Mouse (Mus musculus): ENCODE measurements around the gene Siah2.
A peak's percentile ranks its signal among the peaks of the same experiment; 100 is the strongest.

The Siah2 gene

DNA sequence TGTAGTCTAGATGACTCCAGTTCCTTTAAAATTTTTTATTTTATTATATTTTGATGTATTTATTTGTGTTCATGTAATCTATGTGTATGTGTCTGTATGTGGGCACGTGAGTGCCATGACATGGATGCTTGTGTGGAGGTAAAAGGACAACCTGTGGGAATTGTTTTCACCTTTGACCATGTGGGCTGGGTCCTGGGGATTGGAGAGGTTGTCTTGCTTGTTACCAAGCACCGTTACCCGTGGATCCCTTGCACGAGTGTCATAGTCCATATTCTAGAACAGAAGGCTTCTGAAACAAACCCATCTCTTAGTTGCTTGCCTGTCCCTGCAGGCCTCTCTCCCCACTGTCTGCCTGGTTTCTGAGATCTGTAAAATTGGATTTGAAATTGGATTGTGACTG, 31.6 kb downstream of the Siah2 start:
- no peak for DNase-seq (ENCODE audit: low spot score)

DNA sequence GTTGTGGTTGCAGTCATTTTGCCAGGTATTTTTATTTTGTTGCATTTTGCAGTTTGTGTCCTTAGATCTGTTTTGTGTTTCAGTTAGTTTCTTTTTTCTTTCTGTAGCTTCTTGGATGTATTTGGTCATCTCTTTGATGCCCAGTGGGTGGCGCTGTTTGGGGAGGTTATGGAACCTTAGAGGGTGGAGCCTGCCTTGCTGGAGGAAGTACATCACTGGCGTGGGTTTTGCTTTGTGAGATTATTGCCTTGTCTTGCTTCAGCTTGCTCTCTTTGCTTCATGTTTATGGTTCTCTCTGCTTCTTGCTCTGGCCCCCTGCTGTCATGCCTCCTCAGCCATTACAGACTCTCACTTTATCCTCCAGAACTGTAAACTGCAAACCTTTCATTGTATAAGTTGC, 34.8 kb downstream of the Siah2 start:
- DNase-seq (ENCODE audit: low spot score) = peak; percentile 43

- peak; percentile 86 for DNase-seq (ENCODE audit: low spot score)
Observed at GRCm38 (mm10) chr3:58655362-58656130, 36.7 kb downstream of the Siah2 start.

DNA sequence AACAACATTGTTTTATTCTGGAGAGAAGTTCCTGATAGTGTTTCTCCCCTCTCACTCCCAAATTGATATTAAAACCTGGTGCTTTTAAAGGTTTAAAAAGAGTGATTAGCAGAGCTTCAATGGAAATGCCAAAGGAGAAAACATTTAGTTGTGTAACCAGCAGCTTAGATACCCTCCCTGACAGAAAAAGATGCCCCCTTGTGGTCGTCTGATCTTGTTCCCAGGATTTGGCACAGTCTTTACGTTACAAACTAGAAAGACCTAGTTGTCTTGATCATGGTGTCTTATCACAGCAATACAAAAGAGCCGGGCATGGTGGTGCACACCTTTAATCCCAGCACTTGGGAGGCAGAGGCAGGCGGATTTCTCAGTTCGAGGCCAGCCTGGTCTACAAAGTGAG, 38.3 kb downstream of the Siah2 start:
- peak; percentile 45 for DNase-seq (ENCODE audit: low spot score)

DNA sequence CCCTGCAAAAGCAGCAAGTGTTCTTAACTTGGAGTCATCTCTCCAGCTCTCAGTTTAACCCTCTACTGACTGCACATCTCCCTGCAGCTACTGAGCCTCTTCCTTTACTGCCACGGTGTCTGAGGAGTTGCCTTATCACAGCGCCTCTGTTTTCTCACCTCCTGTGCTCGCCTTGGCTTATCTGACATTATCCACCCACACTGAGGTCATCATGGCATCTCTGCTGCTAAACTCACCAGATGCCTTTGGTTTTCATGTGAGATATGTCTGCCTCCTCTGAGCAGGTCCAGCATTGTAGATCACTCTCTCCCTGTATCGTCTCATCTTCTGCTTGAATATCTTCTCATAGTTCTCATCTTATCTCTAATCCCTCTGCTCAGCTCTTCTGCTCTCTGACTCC, 41.9 kb downstream of the Siah2 start:
- DNase-seq (ENCODE audit: low spot score) = no peak

DNA sequence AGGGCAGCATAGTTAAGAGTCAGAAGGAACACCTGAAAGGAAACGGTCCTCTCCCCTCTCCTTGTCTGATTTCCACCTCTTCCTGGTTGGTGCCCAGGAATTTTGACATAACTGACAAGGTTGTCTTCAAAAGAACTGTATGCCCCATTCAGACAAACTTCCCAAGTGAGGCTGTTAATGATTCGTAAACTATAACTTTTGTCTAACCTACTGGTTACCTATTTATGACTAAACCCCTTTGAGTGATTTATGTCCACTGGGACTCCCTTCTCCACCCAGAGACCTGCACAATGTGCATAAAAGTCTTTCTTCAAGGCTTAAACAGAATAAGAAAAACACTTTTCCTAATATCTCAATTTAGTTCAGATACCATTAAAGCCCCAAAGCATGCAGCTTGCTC, 45.0 kb downstream of the Siah2 start:
- DNase-seq (ENCODE audit: low spot score) = no peak

GRCm38 (mm10) chr3:58646180-58646579, 46.0 kb downstream of the Siah2 start:
- DNase-seq (ENCODE audit: low spot score) = no peak

GRCm38 (mm10) chr3:58636406-58637295, 55.5 kb downstream of the Siah2 start, which contains the start of gene Erich6:
Gene Erich6 (minus strand): TSS chr3:58637207.
- DNase-seq (ENCODE audit: low spot score) = peak; percentile 74

- DNase-seq (ENCODE audit: low spot score) = no peak
Observed at GRCm38 (mm10) chr3:58631693-58632092, 60.5 kb downstream of the Siah2 start.

DNA sequence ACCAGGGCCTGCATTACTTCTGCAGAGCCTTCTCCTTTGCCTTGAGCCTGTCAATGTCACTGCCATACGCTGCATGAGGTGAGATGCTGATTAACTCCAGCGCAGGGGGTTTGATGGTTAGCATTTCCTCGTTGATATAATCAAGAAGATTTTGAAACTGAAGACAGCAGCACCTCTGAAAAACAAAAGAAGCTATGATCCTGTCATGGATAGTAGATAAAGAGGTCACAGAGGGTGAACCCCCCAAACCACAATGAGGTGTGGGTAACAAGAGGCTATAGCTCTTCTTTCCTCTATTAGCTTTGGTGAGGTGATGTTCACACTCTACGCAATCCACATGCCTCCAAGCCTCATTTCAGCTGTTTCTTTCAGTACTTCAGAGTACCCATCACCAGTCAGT, 67.2 kb downstream of the Siah2 start:
- DNase-seq (ENCODE audit: low spot score) = no peak
